Mouse (Mus musculus) monocyte, adult 5-6 weeks (primary cell): ENCODE data around the gene Nid2. TPM values are rescaled to one million over a fixed set of nuclear protein-coding genes. Genes with fewer than 3 reads are reported as not detected.
A peak's percentile ranks its signal among the peaks of the same experiment; 100 is the strongest.

Experiments
- ATAC-seq: fragments of 153-309, 156-312 bp; replicated peaks from 2 replicates; pipeline ENCODE4 v1.8.0; 2017; ENCODE audit warnings: mild to moderate bottlenecking; ENCODE audit not compliant: low TSS enrichment, insufficient number of reproducible peaks, severe bottlenecking, poor library complexity, low FRiP score
- total RNA-seq: library from RNA; stranded (forward); fragments of 200-1000, 200-491, 200-594 nt; gene quantifications from 3 replicates; pipeline ENCODE4 v1.2.3, GENCODE M21; 2017

Gene Nid2
- 0.95 to 5.1 TPM (median 3.5 TPM) in 3 replicates for total RNA-seq

DNA sequence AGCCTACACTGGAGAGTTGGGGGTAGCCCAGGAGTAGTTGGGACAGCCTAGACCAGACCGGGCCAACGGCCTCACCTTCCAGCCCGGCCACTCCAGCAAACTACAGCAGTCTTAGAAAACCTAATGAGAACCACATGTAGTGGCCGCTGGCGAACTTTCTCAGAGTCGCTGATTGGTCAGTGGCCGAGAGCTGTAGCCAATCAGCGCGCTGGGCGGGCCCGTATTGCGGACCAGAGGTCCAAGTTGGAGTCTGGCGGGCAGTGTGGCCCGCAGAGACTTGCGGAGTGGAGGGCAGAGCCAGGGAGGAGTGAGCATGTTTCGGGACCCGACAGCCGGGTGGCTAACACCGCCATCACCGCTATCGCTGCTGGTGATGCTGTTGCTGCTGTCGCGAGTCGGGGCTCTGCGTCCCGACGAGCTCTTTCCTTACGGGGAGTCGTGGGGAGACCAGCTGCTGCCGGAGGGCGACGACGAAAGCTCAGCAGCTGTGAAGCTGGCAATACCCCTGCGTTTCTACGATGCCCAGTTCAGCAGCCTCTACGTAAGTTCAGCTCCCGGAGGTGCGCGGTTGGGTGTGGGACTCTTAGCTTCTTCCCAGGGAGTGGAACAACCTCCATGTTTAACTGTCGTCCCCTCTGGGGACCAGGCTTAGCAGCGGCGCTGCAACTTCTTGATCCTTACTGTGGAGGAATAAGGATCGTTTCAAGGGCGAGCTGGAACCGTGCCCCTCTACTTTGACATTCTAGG, at the start of gene Nid2:
Nid2 (plus strand) TSS at position 241 of the 747 bp plus-strand sequence.
- ATAC-seq = peak; percentile 94

DNA sequence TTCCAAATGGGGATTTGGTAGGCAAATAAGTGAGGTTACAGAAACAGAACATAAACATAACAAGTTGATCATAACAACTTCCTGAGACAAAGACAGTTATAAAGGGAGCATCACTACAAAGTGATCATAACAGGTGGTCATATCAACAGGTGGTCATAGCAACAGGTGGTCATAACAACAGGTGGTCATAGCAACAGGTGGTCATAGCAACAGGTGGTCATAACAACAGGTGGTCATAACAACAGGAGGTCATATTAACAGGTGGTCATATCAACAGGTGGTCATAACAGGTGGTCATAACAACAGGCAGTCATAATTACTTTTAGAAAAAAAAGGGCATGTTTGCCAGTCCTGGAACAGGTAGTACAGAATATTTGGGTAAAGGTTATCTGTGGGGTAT, 49.5 kb upstream of the Nid2 start:
- ATAC-seq = no peak

- ATAC-seq = peak; percentile 60; the same call in 1 of the 2 replicates
Observed at GRCm38 (mm10) chr14:19705649-19706048, 45.4 kb upstream of the Nid2 start.

DNA sequence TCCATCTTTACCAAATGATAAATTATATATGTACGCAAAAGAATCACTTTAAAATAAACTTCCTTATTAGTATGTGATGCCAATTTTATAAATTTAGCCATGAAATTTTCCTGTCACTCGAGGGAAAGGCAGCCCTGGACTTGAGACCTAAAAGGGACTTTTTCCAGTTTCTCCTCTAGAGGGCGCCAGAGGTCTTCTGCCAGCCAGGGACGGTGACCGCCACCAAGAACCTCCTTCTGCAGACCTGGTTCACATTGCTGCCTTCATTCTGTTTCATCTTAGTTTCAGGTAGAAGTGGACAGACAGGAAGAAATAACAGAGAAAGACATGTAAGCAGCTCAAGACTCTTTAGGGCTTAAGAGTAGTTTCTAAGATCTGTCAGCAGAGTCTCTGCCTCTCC, 44.6 kb upstream of the Nid2 start:
- peak; percentile 68; the same call in 1 of the 2 replicates for ATAC-seq

GRCm38 (mm10) chr14:19706997-19707396, 44.1 kb upstream of the Nid2 start:
- no peak for ATAC-seq

DNA sequence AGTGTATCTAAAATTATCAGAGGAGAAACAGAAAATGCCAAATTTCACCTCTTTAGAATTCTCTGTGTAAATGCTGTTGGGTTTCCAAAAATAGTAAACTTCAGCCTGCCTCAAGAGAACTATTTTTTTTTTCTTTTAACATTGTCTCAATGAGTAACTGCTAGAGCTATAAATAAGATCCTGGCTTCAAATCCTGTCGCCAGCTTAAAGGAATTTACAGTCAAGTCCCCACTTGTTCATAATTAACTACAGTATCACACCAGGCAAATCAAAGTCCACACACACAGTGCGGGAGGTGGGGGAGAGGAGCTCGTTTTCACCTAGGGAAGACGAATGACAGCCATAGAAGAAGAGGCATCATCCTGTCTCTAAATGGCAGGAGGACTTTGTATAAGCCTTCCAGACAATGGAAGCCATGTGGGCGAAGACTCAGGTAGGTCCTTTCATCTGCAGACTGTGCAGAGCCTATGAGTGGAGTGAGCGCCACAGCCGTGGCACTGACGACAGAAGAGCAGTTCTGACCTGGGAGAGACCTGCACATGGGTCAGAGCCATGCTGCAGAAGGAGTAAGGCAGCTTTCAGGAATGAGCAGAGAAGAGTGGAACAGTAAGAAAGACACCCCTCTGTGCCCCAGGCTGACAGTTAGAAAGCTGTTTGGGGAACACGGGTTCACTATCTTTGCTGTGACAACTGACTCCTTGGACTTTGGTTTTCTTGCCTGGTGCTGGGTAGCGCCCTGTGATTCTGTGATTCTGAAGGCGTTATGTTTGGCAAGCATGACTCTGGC, 43.2 kb upstream of the Nid2 start:
- ATAC-seq = no peak

- no peak for ATAC-seq
Observed at GRCm38 (mm10) chr14:19709161-19709560, 41.9 kb upstream of the Nid2 start.

- no peak for ATAC-seq
Observed at GRCm38 (mm10) chr14:19711771-19712170, 39.3 kb upstream of the Nid2 start.

GRCm38 (mm10) chr14:19713067-19713466, 38.0 kb upstream of the Nid2 start:
- peak; percentile 92 for ATAC-seq

DNA sequence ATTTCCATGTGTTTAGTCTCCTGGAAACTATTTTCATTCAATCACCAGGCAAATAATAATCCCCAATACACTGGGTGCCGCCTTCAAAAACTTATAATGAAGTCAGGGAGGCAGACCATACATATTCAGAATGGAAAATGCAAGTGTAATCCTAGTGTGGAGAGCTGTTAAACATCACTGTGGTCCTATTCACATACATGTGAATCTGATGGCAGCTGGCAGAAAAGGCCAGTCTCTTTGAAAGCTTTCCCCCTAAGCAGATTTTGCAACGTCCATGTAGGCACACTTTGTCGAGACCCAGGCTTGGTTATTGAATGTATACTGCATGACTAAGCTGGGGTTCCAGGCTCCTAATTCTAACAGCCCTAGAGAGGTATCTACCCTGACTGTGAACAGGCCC, 32.0 kb upstream of the Nid2 start:
- no peak for ATAC-seq

GRCm38 (mm10) chr14:19720044-19720611, 30.9 kb upstream of the Nid2 start:
- ATAC-seq = no peak

DNA sequence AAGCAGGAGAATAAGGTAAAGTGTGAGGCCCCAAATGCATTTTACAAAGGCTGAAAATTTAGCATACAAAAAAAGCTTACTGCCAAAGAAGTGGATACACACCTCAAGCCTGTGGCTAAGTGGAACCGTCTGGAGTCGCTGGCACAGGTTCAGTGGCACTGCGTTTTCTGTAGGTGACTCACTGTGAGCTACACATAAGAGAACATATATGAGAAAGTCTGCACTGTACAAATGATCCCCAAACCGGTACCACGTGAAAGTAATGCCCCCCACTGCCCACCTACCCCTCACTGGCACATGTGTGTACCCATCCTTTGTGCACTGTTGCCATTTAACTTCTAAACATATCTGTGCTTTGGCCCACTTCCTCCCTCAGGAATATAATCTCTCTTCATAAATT, 22.8 kb upstream of the Nid2 start:
- no peak for ATAC-seq

DNA sequence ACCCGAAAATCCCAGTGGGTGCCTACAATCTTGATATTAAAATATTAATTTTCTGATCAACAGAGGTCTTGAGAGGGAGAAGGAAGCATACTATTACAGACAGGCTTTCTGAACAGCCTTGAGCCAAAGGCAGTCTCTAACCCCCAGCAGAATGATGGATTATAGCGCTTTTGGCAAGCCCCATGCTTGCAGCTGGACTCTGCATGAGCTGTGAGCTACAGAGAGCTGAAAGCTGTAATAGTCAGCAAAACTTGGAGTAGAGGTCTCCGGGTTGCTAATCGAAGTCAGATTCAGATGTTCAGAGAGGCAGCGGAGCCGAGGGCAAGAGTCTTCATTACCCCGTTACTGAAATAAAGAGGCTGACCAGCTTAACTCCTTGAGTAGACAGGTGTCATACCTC, 22.3 kb upstream of the Nid2 start:
- no peak for ATAC-seq

DNA sequence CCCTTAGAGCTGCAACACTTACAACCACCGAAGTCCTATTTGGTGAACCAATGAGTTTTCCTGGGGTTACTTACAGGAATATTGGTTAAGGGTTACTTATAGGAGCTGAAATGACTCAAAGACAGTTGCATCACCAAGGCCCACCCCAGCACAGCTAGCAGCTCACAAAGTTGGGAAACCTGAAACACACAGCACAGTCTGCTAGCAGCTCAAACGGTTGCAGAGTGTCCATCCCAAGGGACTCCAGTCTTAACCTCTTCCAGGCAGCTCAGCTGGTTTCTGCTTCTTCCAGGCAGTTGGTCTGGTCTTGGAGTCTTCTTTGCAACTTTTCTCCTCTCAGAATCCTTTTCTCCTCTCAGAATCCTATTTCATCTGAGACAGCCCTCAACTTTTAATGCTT, 19.0 kb upstream of the Nid2 start:
- no peak for ATAC-seq

- peak; percentile 75 for ATAC-seq
Observed at GRCm38 (mm10) chr14:19733490-19734282, 17.4 kb upstream of the Nid2 start.

- no peak for ATAC-seq
Observed at GRCm38 (mm10) chr14:19735303-19735702, 15.8 kb upstream of the Nid2 start.

DNA sequence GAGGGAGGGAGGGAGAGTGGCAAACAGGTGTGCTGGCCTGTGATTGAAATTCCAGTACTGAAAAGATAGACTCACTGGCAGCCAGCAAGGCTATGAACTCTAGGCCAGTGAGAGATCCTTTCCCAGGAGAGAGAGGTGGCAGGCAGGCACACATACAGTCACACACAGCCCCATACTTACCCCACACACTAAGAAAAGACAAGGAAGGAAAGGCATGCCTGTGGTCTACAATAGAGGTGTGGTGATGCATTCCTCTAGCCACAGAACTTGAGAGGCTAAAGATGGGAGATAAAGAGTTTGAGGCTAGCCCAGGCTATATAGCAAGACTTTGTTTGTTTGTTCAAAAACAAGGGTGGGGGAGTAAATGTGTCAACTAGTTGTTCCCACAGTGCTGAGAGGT, 13.5 kb upstream of the Nid2 start:
- ATAC-seq = no peak

DNA sequence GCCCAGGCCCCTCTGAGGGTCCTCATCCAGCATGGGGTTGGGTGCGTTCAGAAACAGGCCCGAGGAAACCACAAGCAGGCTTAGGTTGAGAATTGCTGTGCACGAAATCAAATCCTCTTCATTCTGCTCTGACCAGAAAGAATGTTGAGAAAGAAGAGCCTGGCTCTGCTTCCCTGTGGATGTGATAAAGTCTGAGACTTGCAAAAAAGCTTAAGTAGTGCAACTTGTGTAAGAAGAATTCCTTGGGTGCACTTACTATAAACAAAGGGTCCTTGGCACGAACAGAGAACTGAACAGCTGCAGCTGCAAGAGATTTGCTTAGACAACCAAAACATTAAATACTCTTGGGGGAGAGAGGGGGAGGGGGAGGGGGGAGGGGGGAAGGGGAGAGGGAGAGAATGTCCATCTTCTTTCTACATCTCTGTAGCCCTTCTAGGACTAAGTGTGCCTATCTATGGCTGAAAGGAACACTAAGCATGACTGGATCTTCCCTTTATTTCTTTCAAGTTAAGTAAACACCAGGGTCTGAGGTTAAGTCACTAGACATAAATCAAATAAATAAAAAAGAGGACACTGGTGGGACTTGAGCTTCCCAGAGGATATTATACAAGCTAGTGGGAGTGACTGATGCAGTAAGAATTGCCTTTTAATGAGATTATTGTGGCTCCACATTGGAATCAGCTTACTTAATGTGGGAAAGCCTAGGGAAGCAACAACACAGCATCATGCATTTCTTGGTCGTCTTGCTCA, 12.8 kb upstream of the Nid2 start:
- no peak for ATAC-seq
